Mouse (Mus musculus): Measurements from ENCODE around the gene Gja3. TPM values are rescaled to one million over a fixed set of nuclear protein-coding genes. Genes with fewer than 3 reads are reported as not detected.
"Not testable (repeated sequence)": the region's sequence is repeated elsewhere in the genome, so short reads cannot be mapped to it uniquely, and the experiment has no call there.

Gene Gja3
- polyA plus RNA-seq, 1 experiment from 2014 or later, result 0.09 TPM

DNA sequence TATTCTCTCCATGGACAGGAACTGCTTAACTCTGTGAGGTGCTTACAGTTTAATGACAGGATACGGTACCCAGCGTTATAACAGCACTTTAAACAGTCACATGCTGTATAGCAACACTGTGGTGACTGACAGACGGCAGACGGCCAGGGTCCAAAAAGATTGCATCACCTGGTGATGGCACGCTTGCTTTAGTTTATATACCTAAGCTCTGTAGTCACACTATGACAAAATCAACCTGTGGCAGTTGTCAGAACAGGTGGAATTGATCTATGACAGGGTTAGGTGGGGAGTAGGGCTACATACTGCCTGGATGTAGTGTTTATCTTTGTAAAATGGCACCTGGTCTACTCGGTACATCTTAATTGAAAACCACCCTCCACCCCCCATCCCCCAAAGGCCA lies 14.0 kb downstream of the Gja3 start:
- no peaks in the 10 kb centered on the region for H3K27me3 ChIP-seq (replicated peaks; ENCODE audit: control insufficient read depth, insufficient read depth, low read length)
- no peaks in the 10 kb centered on the region for H3K4me1 ChIP-seq (replicated peaks; ENCODE audit: control insufficient read depth, insufficient read depth, low read length)
- 47% methylated on average over 6 of the region's 6 CpGs for WGBS
- no peak for ATAC-seq
- H3K36me3 ChIP-seq (ENCODE audit: control insufficient read depth, insufficient read depth), result no peaks in the 10 kb centered on the region
- no peak overlapping the region for H3K9ac ChIP-seq (ENCODE audit: low read depth, low read length)
- H3K27ac ChIP-seq (ENCODE audit: low read depth, low read length), result no peak overlapping the region
- no peak overlapping the region for H3K4me2 ChIP-seq (replicated peaks; ENCODE audit: low read depth)
- H3K9me3 ChIP-seq (ENCODE audit: control insufficient read depth), result no peaks in the 10 kb centered on the region
- no peak overlapping the region for H3K4me3 ChIP-seq (ENCODE audit: low read depth, low read length)
- no peak for TF ChIP-seq CTCF (IDR thresholded peaks at IDR 0.05; ENCODE audit: low read depth)

DNA sequence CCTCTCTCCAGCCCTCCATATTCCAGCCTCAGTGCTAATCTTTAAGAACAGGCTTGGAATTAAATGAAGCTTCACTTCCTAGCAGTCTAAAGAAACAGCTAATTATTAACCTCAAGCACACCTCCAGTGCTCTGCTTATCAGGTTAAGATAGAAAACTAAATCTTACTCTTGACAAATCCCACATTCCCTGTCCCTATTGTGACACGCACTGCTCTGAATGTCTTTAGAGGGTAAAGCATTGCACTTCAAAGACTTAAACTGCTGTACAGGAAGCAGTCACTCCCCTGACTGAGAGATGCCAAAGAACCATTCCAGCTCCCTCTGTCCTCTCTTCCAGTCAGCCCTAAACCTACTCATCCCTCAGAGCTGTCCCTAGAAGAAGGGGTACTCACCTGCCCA lies 16.5 kb downstream of the Gja3 start:
- no peak for TF ChIP-seq CTCF (IDR thresholded peaks at IDR 0.05; ENCODE audit: low read depth)
- Histone ChIP-seq H3K9me3 (ENCODE audit: control insufficient read depth) (no peaks in the 10 kb centered on the region), H3K9ac (ENCODE audit: low read depth, low read length) (no peak overlapping the region), H3K27ac (ENCODE audit: low read depth, low read length) (no peak overlapping the region), H3K4me2 (replicated peaks; ENCODE audit: low read depth) (no peak overlapping the region), H3K4me1 (replicated peaks; ENCODE audit: control insufficient read depth, insufficient read depth, low read length) (no peaks in the 10 kb centered on the region), H3K4me3 (ENCODE audit: low read depth, low read length) (no peak overlapping the region), H3K36me3 (ENCODE audit: control insufficient read depth, insufficient read depth) (no peaks in the 10 kb centered on the region), H3K27me3 (replicated peaks; ENCODE audit: control insufficient read depth, insufficient read depth, low read length) (no peaks in the 10 kb centered on the region)
- ATAC-seq, result no peak
- WGBS, result 25% methylated on average over 1 of the region's 1 CpGs

DNA sequence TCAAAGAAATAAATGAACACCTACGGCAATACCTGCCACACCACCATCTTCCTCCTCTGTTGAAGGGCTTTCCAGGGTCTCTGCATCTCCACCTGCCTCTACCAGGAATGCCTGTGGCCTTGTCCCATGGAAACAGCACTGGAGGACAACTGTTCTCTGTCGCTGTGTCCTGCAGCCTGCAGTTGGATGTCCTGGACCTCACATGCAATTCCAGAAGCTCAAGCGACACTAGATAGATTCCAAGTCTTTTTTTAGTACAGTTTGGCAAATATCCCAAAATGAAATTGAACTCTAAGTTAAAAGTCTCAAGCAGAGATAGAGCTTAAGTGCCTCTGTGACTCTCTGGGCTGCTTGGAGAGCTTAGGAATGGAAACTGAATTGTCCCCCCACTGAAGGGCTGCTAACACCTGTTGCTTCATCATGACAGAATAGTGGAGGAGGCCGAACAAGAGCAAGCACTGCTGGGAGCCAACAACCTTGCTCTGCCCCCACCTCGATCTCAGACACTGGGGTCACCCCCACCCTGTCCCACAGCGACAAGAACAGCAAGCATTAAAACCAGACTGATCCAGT lies 22.9 kb downstream of the Gja3 start:
- Histone ChIP-seq H3K4me2 (replicated peaks; ENCODE audit: low read depth) (no peak overlapping the region), H3K27ac (ENCODE audit: low read depth, low read length) (no peak overlapping the region), H3K9ac (ENCODE audit: low read depth, low read length) (no peak overlapping the region), H3K27me3 (replicated peaks; ENCODE audit: control insufficient read depth, insufficient read depth, low read length) (no peaks in the 10 kb centered on the region), H3K4me3 (ENCODE audit: low read depth, low read length) (no peak overlapping the region), H3K4me1 (replicated peaks; ENCODE audit: control insufficient read depth, insufficient read depth, low read length) (no peaks in the 10 kb centered on the region), H3K36me3 (ENCODE audit: control insufficient read depth, insufficient read depth) (no peaks in the 10 kb centered on the region), H3K9me3 (ENCODE audit: control insufficient read depth) (no peaks in the 10 kb centered on the region)
- no peak for ATAC-seq
- 55% methylated on average over 6 of the region's 6 CpGs for WGBS
- no peak for TF ChIP-seq CTCF (IDR thresholded peaks at IDR 0.05; ENCODE audit: low read depth)

GRCm38 (mm10) chr14:57034135-57034534 lies 23.8 kb downstream of the Gja3 start:
- no peaks in the 10 kb centered on the region for H3K36me3 ChIP-seq (ENCODE audit: control insufficient read depth, insufficient read depth)
- 32% methylated on average over 9 of the region's 9 CpGs for WGBS

GRCm38 (mm10) chr14:57032850-57033249 lies 25.1 kb downstream of the Gja3 start:
- TF ChIP-seq CTCF (IDR thresholded peaks at IDR 0.05; ENCODE audit: low read depth), result no peak
- no peak overlapping the region for H3K4me2 ChIP-seq (replicated peaks; ENCODE audit: low read depth)
- H3K36me3 ChIP-seq (ENCODE audit: control insufficient read depth, insufficient read depth), result no peaks in the 10 kb centered on the region
- no peaks in the 10 kb centered on the region for H3K9me3 ChIP-seq (ENCODE audit: control insufficient read depth)
- H3K4me1 ChIP-seq (replicated peaks; ENCODE audit: control insufficient read depth, insufficient read depth, low read length), result no peaks in the 10 kb centered on the region
- WGBS, result 61% methylated on average over 3 of the region's 3 CpGs
- no peak overlapping the region for H3K9ac ChIP-seq (ENCODE audit: low read depth, low read length)
- no peak overlapping the region for H3K27ac ChIP-seq (ENCODE audit: low read depth, low read length)
- no peak for ATAC-seq
- no peaks in the 10 kb centered on the region for H3K27me3 ChIP-seq (replicated peaks; ENCODE audit: control insufficient read depth, insufficient read depth, low read length)
- H3K4me3 ChIP-seq (ENCODE audit: low read depth, low read length), result no peak overlapping the region

More at GRCm38 (mm10) chr14:57034135-57034534, 23.8 kb downstream of the Gja3 start:
- ATAC-seq, result no peak
- Histone ChIP-seq H3K9me3 (ENCODE audit: control insufficient read depth) (no peaks in the 10 kb centered on the region), H3K4me2 (replicated peaks; ENCODE audit: low read depth) (no peak overlapping the region), H3K27ac (ENCODE audit: low read depth, low read length) (no peak overlapping the region), H3K4me1 (replicated peaks; ENCODE audit: control insufficient read depth, insufficient read depth, low read length) (no peaks in the 10 kb centered on the region), H3K4me3 (ENCODE audit: low read depth, low read length) (no peak overlapping the region), H3K27me3 (replicated peaks; ENCODE audit: control insufficient read depth, insufficient read depth, low read length) (no peaks in the 10 kb centered on the region), H3K9ac (ENCODE audit: low read depth, low read length) (no peak overlapping the region)
- no peak for TF ChIP-seq CTCF (IDR thresholded peaks at IDR 0.05; ENCODE audit: low read depth)

DNA sequence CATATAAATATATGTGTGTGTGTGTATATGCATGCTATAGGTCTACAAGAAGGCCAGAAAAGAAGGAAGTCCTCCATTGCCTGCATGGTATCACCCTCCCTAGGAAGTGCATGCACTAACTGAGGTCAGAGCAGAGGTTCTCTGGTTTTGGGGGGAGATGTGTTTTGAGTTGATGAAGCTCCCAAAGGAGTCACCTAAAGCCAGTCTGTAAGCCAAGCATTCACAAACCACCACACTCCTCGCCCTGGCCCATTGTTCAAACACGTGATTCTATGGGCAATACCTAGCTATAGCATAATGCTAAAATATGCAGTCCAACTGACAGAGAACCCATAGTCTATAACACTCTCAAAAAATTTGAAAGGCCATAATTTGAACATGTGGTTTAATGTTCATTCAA lies 39.5 kb downstream of the Gja3 start:
- no peak for TF ChIP-seq CTCF (IDR thresholded peaks at IDR 0.05; ENCODE audit: low read depth)
- H3K4me2 ChIP-seq (replicated peaks; ENCODE audit: low read depth), result no peak overlapping the region
- no peak overlapping the region for H3K4me3 ChIP-seq (ENCODE audit: low read depth, low read length)
- no peaks in the 10 kb centered on the region for H3K27me3 ChIP-seq (replicated peaks; ENCODE audit: control insufficient read depth, insufficient read depth, low read length)
- ATAC-seq, result no peak
- H3K27ac ChIP-seq (ENCODE audit: low read depth, low read length), result no peak overlapping the region
- no peaks in the 10 kb centered on the region for H3K4me1 ChIP-seq (replicated peaks; ENCODE audit: control insufficient read depth, insufficient read depth, low read length)
- no peaks in the 10 kb centered on the region for H3K9me3 ChIP-seq (ENCODE audit: control insufficient read depth)
- 87% methylated on average over 2 of the region's 2 CpGs for WGBS
- H3K9ac ChIP-seq (ENCODE audit: low read depth, low read length), result no peak overlapping the region
- H3K36me3 ChIP-seq (ENCODE audit: control insufficient read depth, insufficient read depth), result no peaks in the 10 kb centered on the region

DNA sequence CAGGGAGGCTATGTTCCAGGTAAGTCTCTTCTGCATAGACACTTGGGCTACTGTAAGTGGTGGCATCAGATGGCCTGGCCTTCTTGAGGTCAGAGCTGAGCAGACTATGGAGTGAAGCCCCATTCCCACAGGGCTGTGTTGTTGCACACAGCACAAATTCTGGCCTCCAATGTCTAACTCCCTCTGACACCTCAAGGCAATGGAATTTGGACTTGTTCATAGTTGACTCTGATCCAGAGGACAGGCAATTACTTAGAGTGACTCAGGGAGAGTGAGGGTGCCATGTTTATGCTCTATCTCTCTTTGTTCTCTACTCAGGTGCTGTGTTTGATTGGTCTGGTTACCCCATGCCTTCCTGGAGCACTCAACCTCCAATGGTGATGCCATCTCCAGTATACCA lies 41.1 kb downstream of the Gja3 start:
- not testable (repeated sequence) for ATAC-seq; H3K27ac ChIP-seq (ENCODE audit: low read depth, low read length); H3K9ac ChIP-seq (ENCODE audit: low read depth, low read length); H3K36me3 ChIP-seq (ENCODE audit: control insufficient read depth, insufficient read depth); H3K9me3 ChIP-seq (ENCODE audit: control insufficient read depth); H3K4me3 ChIP-seq (ENCODE audit: low read depth, low read length); H3K4me1 ChIP-seq (replicated peaks; ENCODE audit: control insufficient read depth, insufficient read depth, low read length); H3K27me3 ChIP-seq (replicated peaks; ENCODE audit: control insufficient read depth, insufficient read depth, low read length); H3K4me2 ChIP-seq (replicated peaks; ENCODE audit: low read depth)

Data from intestine, postnatal 0 days (tissue).